Mouse (Mus musculus) common myeloid progenitor, adult 5-6 weeks (primary cell): Measurements from ENCODE around the gene Sympk. TPM values are rescaled to one million over a fixed set of nuclear protein-coding genes. Genes with fewer than 3 reads are reported as not detected.

ENCODE experiments used
- ATAC-seq: replicated peaks from 2 replicates; pipeline ENCODE4 v1.8.0; 2016; ENCODE audit warnings: low read depth, mild to moderate bottlenecking, moderate TSS enrichment, inconsistent platforms; ENCODE audit not compliant: poor library complexity, severe bottlenecking
- total RNA-seq: library from RNA; stranded (forward); fragments of 200-1000, 187-1606 nt; gene quantifications from 2 replicates; pipeline ENCODE4 v1.2.3, GENCODE M21; 2017

The Sympk gene
- total RNA-seq, 1 experiment from 2014 or later, result 48.9 TPM

GRCm38 (mm10) chr7:19096421-19096976 lies 72.3 kb downstream of the Sympk start:
- no peak for ATAC-seq

GRCm38 (mm10) chr7:19097217-19097616 lies 73.0 kb downstream of the Sympk start:
- ATAC-seq, result no peak

GRCm38 (mm10) chr7:19097863-19098262 lies 73.7 kb downstream of the Sympk start:
- ATAC-seq, result no peak

GRCm38 (mm10) chr7:19098811-19099210 lies 74.6 kb downstream of the Sympk start:
- no peak for ATAC-seq

- no peak for ATAC-seq
Measured at GRCm38 (mm10) chr7:19100290-19100689, 76.1 kb downstream of the Sympk start.

- ATAC-seq, result no peak
Measured at GRCm38 (mm10) chr7:19103741-19104140, 79.6 kb downstream of the Sympk start.

Other genes starting within 250 kb of the Sympk start
- gene Psg19, start 225.9 kb upstream of the Sympk start, total RNA-seq, result not detected in 2 replicates
- not detected in 2 replicates for gene Psg17, start 202.8 kb upstream of the Sympk start, total RNA-seq
- gene Mill2, start 184.4 kb upstream of the Sympk start, total RNA-seq, result 0.37 and 0.49 TPM in 2 replicates
- 2.2 and 10.0 TPM in 2 replicates for gene Pglyrp1, start 153.0 kb upstream of the Sympk start, total RNA-seq
- 16.5 and 19.8 TPM in 2 replicates for gene Ccdc61, start 114.0 kb upstream of the Sympk start, total RNA-seq
- gene Nova2, start 98.5 kb upstream of the Sympk start, total RNA-seq, result 0.14 TPM in 1 of 2 replicates, not detected in the other
- gene Nanos2, start 37.0 kb upstream of the Sympk start, total RNA-seq, result not detected in 2 replicates
- gene Mypop, start 33.1 kb upstream of the Sympk start, total RNA-seq, result 0.64 TPM in 1 of 2 replicates, not detected in the other
- 13.1 and 14.6 TPM in 2 replicates for gene Irf2bp1, start 20.3 kb upstream of the Sympk start, total RNA-seq
- 0.50 TPM in 1 of 2 replicates, not detected in the other for gene Foxa3, start 839 bp upstream of the Sympk start, total RNA-seq
- not detected in 2 replicates for gene Rsph6a, start 30.3 kb downstream of the Sympk start, total RNA-seq
- 6.3 and 12.7 TPM in 2 replicates for gene Dmwd, start 51.9 kb downstream of the Sympk start, total RNA-seq
- gene Dmpk, start 59.5 kb downstream of the Sympk start, total RNA-seq, result 0.32 TPM in 1 of 2 replicates, not detected in the other
- 3.1 and 5.1 TPM in 2 replicates for gene Six5, start 70.2 kb downstream of the Sympk start, total RNA-seq
- 0.68 and 1.5 TPM in 2 replicates for gene Gm4969, start 94.0 kb downstream of the Sympk start, total RNA-seq
- gene Fbxo46, start 95.5 kb downstream of the Sympk start, total RNA-seq, result 5.7 and 6.6 TPM in 2 replicates
- 3.7 and 5.4 TPM in 2 replicates for gene Qpctl, start 124.9 kb downstream of the Sympk start, total RNA-seq
- 73.5 and 79.5 TPM in 2 replicates for gene Snrpd2, start 125.3 kb downstream of the Sympk start, total RNA-seq
- not detected in 2 replicates for gene Gipr, start 141.8 kb downstream of the Sympk start, total RNA-seq
- 10.6 and 15.9 TPM in 2 replicates for gene Eml2, start 152.0 kb downstream of the Sympk start, total RNA-seq
- not detected in 2 replicates for gene Gpr4, start 188.2 kb downstream of the Sympk start, total RNA-seq
- 22.4 and 24.0 TPM in 2 replicates for gene Opa3, start 204.0 kb downstream of the Sympk start, total RNA-seq
- 47.6 and 61.7 TPM in 2 replicates for gene Vasp, start 247.4 kb downstream of the Sympk start, total RNA-seq